Mouse (Mus musculus) telencephalon, adult 2 months (tissue): ENCODE data around the gene Cep95.
A peak's percentile ranks its signal among the peaks of the same experiment; 100 is the strongest.
"Not testable (repeated sequence)": the region's sequence is repeated elsewhere in the genome, so short reads cannot be mapped to it uniquely, and the experiment has no call there.

Experiments
- DNase-seq: peaks from one replicate; pipeline ENCODE4 v3.0.0-alpha.2; 2011; ENCODE audit warnings: low read depth, low spot score

Cep95 gene

GRCm38 (mm10) chr11:106776960-106777359 is 12.1 kb upstream of the Cep95 start:
- DNase-seq, result no peak

GRCm38 (mm10) chr11:106777395-106777794 is 11.7 kb upstream of the Cep95 start:
- DNase-seq, result no peak

- no peak for DNase-seq
Measured at GRCm38 (mm10) chr11:106778132-106778531, 10.9 kb upstream of the Cep95 start.

GRCm38 (mm10) chr11:106778589-106779387 is 10.3 kb upstream of the Cep95 start:
- no peak for DNase-seq

- DNase-seq, result peak; percentile 90
Measured at GRCm38 (mm10) chr11:106779388-106780088, 9.5 kb upstream of the Cep95 start, which contains the start of gene Polg2. Gene Polg2, minus strand, starts transcription at chr11:106779537.

- DNase-seq, result no peak
Measured at GRCm38 (mm10) chr11:106780089-106780425, 9.0 kb upstream of the Cep95 start.

GRCm38 (mm10) chr11:106780590-106781220 is 8.3 kb upstream of the Cep95 start:
- DNase-seq, result no peak

GRCm38 (mm10) chr11:106782271-106782670 is 6.8 kb upstream of the Cep95 start:
- DNase-seq, result not testable (repeated sequence)

GRCm38 (mm10) chr11:106782841-106783764 is 5.9 kb upstream of the Cep95 start:
- DNase-seq, result no peak

GRCm38 (mm10) chr11:106784476-106784875 is 4.6 kb upstream of the Cep95 start:
- DNase-seq, result no peak

GRCm38 (mm10) chr11:106785043-106785442 is 4.0 kb upstream of the Cep95 start:
- DNase-seq, result no peak

- DNase-seq, result peak; percentile 57
Measured at GRCm38 (mm10) chr11:106787131-106788025, 1.7 kb upstream of the Cep95 start.

GRCm38 (mm10) chr11:106788026-106788774 is 852 bp upstream of the Cep95 start:
- DNase-seq, result peak; percentile 90

GRCm38 (mm10) chr11:106789649-106790048 is 597 bp downstream of the Cep95 start:
- no peak for DNase-seq

- DNase-seq, result no peak
Measured at GRCm38 (mm10) chr11:106793846-106794245, 4.8 kb downstream of the Cep95 start.

- no peak for DNase-seq
Measured at GRCm38 (mm10) chr11:106795679-106796078, 6.6 kb downstream of the Cep95 start.

GRCm38 (mm10) chr11:106802069-106802627 is 13.1 kb downstream of the Cep95 start:
- no peak for DNase-seq

- DNase-seq, result not testable (repeated sequence)
Measured at GRCm38 (mm10) chr11:106807442-106807841, 18.4 kb downstream of the Cep95 start.

- DNase-seq, result no peak
Measured at GRCm38 (mm10) chr11:106812410-106813136, 23.5 kb downstream of the Cep95 start.
